Mouse (Mus musculus): ENCODE measurements around the gene Tsnax.

Gene Tsnax

DNA sequence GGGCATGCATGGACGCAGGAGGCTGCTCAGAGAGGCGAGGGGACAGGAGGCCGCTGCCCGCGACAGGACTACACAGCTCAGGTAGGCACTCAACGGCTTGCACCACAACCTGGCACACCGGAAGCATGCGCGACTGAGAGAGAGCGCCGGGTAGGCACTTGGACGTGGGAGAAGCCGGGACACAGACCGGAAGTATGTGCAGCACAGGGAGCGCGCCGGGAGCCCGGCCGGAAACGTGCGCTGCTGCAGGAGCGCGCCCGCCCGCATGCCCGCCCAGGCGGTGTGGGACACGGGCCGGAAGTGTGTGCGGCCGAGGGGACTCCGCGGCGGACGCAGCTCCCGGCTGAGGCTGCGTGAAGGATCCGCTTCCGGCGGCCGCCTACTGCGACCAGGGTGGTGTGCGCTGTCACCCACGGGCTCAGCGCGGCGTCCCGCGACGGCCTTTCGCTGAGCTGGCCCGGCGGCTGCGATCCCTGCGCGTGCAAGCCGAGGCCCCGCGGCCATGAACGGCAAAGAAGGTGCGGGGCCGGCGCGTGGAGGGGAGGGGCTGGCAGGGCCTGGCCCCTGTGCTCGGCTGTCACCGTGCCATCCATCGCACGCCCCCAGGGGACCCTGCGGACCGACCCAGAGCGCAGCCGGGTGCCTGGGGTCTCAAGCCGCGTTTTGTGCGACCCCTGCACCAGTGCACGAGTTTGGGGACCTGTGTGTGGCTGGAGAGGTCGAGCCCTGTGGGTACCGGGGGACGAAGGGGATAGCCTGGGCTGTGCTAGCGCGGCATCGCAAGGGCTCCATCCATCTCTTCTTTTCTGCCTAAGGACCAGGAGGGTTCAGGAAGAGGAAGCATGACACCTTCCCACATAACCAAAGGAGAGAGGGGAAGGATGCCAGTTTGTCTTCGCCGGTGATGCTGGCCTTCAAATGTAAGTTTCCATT lies at the start of gene Tsnax:
Gene Tsnax, plus strand, starts transcription at position 303 of the 933 bp plus-strand sequence.
- in situ Hi-C loops (cut with MboI, MseI), result no loop called here

- in situ Hi-C loops (cut with MboI, MseI), result no loop called here
These were observed 49.6 kb upstream of the Tsnax start for GRCm38 (mm10) chr8:124963246-124963645.

DNA sequence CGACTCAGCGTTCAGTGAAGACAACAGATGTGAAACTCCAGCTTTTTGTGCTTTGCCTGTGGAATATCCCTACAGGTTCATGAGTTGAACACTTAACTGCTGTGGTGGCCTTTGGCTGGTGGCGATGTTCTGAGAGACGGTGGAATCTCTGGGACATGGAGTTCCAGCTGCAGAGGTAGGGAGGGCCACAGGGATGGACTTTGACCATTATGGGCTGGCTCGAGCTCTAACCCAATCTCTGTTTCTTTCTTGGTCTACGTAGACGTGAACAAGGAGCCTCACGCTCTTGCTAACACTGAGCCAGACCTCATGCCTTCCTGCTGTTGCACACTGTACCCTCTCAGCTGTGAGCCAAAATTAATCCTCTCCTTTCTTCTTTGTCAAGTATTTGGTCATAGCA lies 47.8 kb upstream of the Tsnax start:
- in situ Hi-C loops (cut with MboI, MseI), result no loop called here

- in situ Hi-C loops (cut with MboI, MseI), result no loop called here
These were observed 42.4 kb upstream of the Tsnax start for GRCm38 (mm10) chr8:124970312-124970933.

DNA sequence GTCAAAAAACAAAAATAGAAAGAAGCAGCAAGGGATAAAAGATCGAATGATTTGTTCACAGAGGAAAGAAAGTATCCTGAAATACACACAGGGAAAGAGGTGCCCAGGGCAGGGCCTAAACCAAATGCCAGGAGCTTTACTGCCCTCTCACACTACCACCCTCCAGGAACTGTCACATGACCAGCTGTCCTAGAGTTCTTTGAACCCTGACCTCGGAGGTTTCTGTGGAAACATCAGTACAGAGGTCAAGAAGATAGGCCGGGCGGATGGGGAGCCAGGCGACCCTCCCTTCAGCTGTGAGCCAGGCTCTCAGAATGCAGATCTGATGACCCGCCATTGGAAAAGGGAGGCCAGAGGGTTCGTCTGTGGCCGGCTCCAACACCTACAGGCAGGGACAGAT lies 39.6 kb upstream of the Tsnax start:
- in situ Hi-C loops (cut with MboI, MseI), result no loop called here

- in situ Hi-C loops (cut with MboI, MseI), result no loop called here
These were observed 38.5 kb upstream of the Tsnax start for GRCm38 (mm10) chr8:124974254-124974653.

GRCm38 (mm10) chr8:124976211-124976610 lies 36.6 kb upstream of the Tsnax start:
- in situ Hi-C loops (cut with MboI, MseI), result no loop called here

DNA sequence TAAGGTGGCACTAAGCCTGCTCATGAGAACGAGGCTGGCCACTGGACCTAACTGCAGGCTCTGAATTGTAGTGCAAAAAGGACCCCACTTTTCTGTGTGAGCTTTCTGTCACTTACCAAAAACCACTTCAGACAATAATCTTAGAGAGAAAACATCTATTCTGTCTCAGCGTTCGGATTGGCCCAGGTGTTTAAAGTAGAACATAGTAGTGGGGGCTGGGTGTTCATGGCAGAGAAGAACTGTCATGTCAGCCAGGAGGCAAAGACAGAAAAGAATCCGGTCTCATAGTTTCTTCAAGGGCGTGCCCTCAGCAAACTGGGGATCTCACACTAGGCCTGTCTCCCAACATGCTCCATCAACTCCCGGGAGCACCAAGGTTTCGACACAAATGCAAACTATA lies 34.8 kb upstream of the Tsnax start:
- in situ Hi-C loops (cut with MboI, MseI), result no loop called here

- in situ Hi-C loops (cut with MboI, MseI), result no loop called here
These were observed 32.8 kb upstream of the Tsnax start for GRCm38 (mm10) chr8:124980036-124980435.

GRCm38 (mm10) chr8:124980828-124981227 lies 32.0 kb upstream of the Tsnax start:
- in situ Hi-C loops (cut with MboI, MseI), result no loop called here

DNA sequence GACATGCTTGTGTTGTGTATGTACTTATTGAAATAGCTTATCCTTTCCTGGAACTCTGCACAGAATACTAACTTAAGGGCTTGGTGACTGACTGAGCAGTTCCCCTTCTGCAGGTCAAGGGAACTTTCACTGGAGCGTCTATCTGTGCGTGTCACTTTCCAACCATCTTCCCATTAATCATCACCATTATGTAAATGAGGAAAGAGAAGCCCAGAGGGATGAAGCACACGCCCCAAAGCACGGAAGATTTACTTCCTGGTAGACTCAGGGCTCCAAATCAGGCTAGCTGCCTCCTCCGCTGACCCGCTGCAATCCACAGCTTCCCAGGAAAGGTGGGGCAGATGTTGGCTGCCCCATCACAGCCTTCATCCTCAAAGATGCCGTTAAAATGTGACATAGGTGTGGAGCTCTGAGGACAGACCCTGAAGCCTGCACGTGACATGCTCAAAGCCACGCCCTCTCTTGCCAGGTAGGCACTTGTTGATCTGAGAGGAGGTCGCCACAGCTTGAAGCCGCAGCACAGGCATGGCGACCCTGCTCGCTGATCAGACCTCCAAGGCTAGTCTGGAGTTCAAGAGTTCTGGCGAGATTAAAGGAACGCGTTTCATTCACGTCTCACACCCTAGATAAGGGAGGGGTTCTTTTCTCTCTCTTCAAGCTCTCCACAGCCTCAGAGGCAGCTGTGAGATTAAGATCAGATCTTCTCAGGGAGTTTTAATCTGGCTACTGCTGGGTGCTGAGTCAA lies 21.7 kb upstream of the Tsnax start:
- in situ Hi-C loops (cut with MboI, MseI), result no loop called here

DNA sequence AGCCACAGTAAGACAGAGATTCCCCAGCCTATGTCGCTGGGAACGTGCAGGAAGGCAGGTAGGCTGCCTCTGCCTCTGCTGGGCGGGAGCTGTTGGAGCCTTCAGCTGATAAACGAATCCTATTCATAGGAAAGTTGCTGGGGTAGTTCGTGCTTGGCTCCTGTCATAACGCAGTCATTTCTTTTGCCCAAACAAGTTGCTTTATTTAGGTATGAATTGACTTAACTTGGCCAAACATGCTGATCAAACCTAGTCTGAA lies 21.2 kb upstream of the Tsnax start:
- in situ Hi-C loops (cut with MboI, MseI), result no loop called here

GRCm38 (mm10) chr8:124995776-124996175 lies 17.0 kb upstream of the Tsnax start:
- in situ Hi-C loops (cut with MboI, MseI), result no loop called here

DNA sequence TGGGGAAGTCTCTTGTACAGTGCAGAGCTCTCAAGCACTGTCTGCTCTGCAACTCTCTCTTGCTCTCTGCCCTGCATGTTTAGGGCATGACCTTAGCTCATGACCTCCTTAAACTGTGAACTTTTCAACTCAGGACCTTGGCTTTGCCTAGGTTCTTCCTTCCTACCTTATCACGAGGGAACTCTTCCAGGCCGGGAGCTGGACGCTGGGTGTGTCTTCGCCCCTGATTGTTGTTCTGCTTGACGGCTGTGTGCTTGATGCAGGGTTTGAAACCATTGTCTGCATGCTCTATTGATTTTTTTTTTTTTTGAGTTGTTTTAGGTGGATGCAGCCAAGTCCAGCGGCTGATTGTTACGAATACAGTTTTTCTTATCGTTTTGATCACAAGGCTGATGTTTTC lies 11.3 kb downstream of the Tsnax start:
- in situ Hi-C loops (cut with MboI, MseI), result no loop called here

GRCm38 (mm10) chr8:125027211-125027610 lies 14.4 kb downstream of the Tsnax start:
- in situ Hi-C loops (cut with MboI, MseI), result no loop called here

DNA sequence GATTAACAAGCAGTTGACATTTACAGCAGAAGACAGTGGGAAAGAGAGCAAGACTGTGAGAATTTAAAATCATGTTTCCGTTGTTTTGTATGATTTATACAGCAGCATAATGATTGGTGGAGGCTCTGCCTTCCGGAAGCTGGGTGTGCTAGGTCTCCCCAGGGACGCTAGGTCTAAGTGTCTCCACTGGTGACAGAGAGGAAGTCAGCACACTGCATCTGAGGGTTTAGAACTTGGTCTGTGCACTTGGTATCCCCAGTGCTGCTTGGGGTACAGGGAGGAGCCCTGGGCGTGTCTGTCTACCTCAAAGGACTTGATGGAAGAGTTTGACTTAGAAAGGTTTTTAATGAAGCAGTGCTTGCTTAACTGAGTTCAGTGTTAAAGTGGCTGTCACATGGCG lies 16.0 kb downstream of the Tsnax start:
- in situ Hi-C loops (cut with MboI, MseI), result no loop called here

DNA sequence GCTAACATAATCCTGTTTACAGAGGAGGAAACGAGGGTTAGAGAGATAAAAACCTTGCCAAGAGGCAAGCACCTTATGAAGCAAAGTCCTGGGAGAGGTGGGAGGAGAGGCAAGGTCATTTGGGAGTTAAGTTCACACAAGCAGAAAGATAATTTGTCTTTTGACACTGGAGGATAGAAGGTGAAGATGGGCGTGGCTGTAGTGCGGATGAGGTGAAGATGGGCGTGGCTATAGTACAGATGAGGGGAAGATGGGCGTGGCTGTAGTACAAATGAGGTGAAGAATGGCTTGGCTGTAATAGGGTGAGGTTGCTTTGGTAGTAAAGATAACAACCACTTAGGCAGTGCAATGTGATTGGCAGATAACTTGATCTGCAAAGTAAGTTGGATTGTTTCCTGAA lies 18.5 kb downstream of the Tsnax start:
- in situ Hi-C loops (cut with MboI, MseI), result no loop called here

DNA sequence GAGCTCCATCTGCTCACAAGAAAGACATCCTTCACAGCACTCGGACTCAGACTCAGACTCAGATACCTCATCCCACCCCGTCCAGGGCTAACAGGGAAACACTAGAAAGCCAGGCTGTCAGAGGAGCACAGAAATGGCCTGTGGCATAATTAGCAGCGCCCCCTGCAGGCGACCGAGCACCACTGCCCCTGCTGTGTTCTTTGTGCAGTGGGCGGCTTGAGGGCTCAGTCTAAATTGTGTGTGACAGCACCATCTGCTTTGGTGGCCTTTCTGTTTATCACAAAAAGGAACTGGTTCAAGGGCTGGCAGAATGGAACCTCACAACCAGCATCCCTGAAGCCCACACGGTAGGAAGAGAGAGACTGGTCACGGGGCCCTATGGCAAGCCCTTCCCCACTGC lies 21.9 kb downstream of the Tsnax start:
- in situ Hi-C loops (cut with MboI, MseI), result no loop called here

DNA sequence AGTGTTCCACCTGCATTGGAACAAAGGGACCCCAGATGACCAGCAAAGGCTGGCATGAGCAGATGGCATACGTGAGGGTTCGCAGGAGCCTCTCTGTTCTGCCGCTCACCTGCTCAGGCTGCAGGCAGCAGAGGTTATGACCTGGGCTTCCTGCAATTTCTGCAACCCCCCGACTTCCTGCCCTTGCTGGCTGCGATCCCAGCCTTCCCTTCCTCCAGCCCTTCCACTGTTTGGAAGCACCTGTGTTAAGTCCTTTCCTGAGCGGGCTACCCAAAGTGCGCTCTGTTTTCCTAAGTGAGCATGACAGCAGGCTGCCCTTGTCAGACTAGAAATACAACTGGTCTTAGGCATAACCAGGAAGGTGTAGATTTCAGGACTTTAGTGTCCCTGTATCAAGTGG lies 24.3 kb downstream of the Tsnax start:
- in situ Hi-C loops (cut with MboI, MseI), result no loop called here

- in situ Hi-C loops (cut with MboI, MseI), result no loop called here
These were observed 25.9 kb downstream of the Tsnax start for GRCm38 (mm10) chr8:125038731-125039130.

GRCm38 (mm10) chr8:125040587-125041375 lies 28.0 kb downstream of the Tsnax start:
- in situ Hi-C loops (cut with MboI, MseI), result no loop called here

- in situ Hi-C loops (cut with MboI, MseI), result no loop called here
These were observed 28.7 kb downstream of the Tsnax start for GRCm38 (mm10) chr8:125041496-125041895.
